Mouse (Mus musculus) bone marrow, adult 2 months (tissue): ENCODE data around the gene Qrich1.

Experiments
- CTCF ChIP-seq: fragments of 200-500 bp; IDR thresholded peaks from 2 replicates; pipeline ENCODE4 v1.5.1; 2011; ENCODE audit warnings: low read length, control low read depth; ENCODE audit not compliant: control insufficient read depth, insufficient read depth
- POLR2A ChIP-seq: fragments of 200-500 bp; IDR thresholded peaks from 2 replicates; pipeline ENCODE4 v1.6.1; 2011; ENCODE audit warnings: low read depth, mild to moderate bottlenecking, control low read depth, low read length, borderline replicate concordance; ENCODE audit not compliant: control insufficient read depth

DNA sequence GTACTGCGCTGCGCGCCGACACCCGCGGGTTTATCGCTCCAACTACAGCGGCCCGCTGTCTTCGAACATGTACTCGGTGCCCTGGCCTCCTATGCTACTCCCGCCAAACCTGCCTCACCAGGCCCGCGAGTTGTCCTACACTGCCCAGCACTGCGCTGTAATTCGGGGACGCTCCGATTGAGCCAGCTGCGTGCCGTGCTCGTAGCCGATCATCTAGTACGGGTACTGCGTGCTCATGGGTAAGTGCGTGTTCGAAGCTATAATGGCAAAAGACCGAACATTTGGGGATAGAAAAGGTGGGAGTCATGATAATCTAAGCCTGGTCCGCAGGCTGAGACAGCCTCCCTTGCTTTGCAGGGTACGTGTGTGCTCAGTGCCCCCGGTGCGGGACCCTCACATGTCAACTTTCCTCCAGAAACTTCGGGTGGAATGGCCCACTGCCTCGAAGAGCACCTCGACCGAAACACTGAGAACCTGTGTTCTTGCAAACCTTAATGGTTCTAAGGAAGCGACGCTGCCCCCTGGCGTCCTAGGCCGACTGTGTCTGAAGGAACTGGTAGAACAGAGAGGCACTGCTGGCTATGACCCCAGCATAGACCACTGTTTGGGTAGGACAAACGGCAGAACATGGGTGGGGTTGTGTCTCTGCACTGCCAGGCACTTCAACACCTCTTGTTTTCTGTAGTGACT is 53.7 kb downstream of the Qrich1 start:
- TF ChIP-seq POLR2A, result no peak
- TF ChIP-seq CTCF, result peak; percentile 87
